Mouse (Mus musculus) embryonic facial prominence, embryonic 13.5 days (tissue): ENCODE results near the gene Zfp292. TPM values are rescaled to one million over a fixed set of nuclear protein-coding genes. Genes with fewer than 3 reads are reported as not detected.

Experiments
- ATAC-seq: fragments of 200-750 bp; cut with Nextera tagmentation; 2 replicates; pipeline ENCODE4 v1.8.0; 2017; ENCODE audit warnings: low read depth; ENCODE audit not compliant: insufficient number of reproducible peaks, insufficient read depth, low FRiP score, low TSS enrichment
- H3K27ac ChIP-seq: fragments of 300-500 bp; sonication (generic); 2 replicates; pipeline ENCODE4 v1.5.1; 2015; ENCODE audit warnings: moderate library complexity, mild to moderate bottlenecking, inconsistent platforms
- H3K27me3 ChIP-seq: fragments of 300-500 bp; sonication (generic); 2 replicates; pipeline ENCODE4 v1.6.1; 2015; ENCODE audit warnings: mild to moderate bottlenecking, inconsistent platforms
- H3K36me3 ChIP-seq: fragments of 300-500 bp; sonication (generic); 2 replicates; pipeline ENCODE4 v1.6.1; 2015; ENCODE audit warnings: mild to moderate bottlenecking, inconsistent platforms
- H3K4me1 ChIP-seq: fragments of 300-500 bp; sonication (generic); 2 replicates; pipeline ENCODE4 v1.6.1; 2015; ENCODE audit warnings: inconsistent platforms
- H3K4me2 ChIP-seq: fragments of 300-500 bp; sonication (generic); 2 replicates; pipeline ENCODE4 v1.6.1; 2015; ENCODE audit warnings: moderate library complexity, mild to moderate bottlenecking, inconsistent platforms
- H3K4me3 ChIP-seq: fragments of 300-500 bp; sonication (generic); 2 replicates; pipeline ENCODE4 v1.5.1; 2015; ENCODE audit warnings: mild to moderate bottlenecking, inconsistent platforms
- H3K9ac ChIP-seq: fragments of 300-500 bp; sonication (generic); 2 replicates; pipeline ENCODE4 v1.6.1; 2015; ENCODE audit warnings: mild to moderate bottlenecking, inconsistent platforms
- H3K9me3 ChIP-seq: fragments of 300-500 bp; sonication (generic); 2 replicates; pipeline ENCODE4 v1.6.1; 2016; ENCODE audit warnings: inconsistent platforms
- WGBS: fragments of 180-500 bp; shearing (Covaris S2); methylation state at CpG from one replicate; pipeline ENCODE4 v1.1.7; 2015; ENCODE audit warnings: mixed read lengths; 5-methylcytosine and 5-hydroxymethylcytosine counted together
- polyA plus RNA-seq: library from polyadenylated mRNA; unstranded; fragments of >200 nt; fragmentation: Nextera tagmentation; extraction: Ambion mirVana; gene quantifications from 2 replicates; pipeline ENCODE4 v1.2.1, GENCODE M21; 2015

Gene Zfp292
- polyA plus RNA-seq, 1 experiment from 2014 or later: 22.2 TPM

GRCm38 (mm10) chr4:34900155-34900554 lies 17.4 kb upstream of the Zfp292 start:
- H3K4me2 ChIP-seq: peak overlapping the region; percentile 19
- H3K27ac ChIP-seq: no peak overlapping the region
- no peak for ATAC-seq
- H3K4me3 ChIP-seq: no peak overlapping the region
- H3K4me1 ChIP-seq: peaks cover 4% of the 10 kb centered on the region; the same call in 1 of the 2 replicates
- no peaks in the 10 kb centered on the region for H3K36me3 ChIP-seq
- WGBS: 37% methylated on average over 9 of the region's 9 CpGs
- H3K9me3 ChIP-seq: no peaks in the 10 kb centered on the region
- no peaks in the 10 kb centered on the region; the same call in 1 of the 2 replicates for H3K27me3 ChIP-seq
- no peak overlapping the region for H3K9ac ChIP-seq

- Histone ChIP-seq H3K9ac (no peak overlapping the region), H3K9me3 (no peaks in the 10 kb centered on the region), H3K4me3 (no peak overlapping the region), H3K27me3 (no peaks in the 10 kb centered on the region; the same call in 1 of the 2 replicates), H3K4me1 (peaks cover 4% of the 10 kb centered on the region; the same call in 1 of the 2 replicates), H3K4me2 (no peak overlapping the region), H3K36me3 (no peaks in the 10 kb centered on the region), H3K27ac (no peak overlapping the region)
- ATAC-seq: no peak
- WGBS: 94% methylated on average over 1 of the region's 1 CpGs
Observed at GRCm38 (mm10) chr4:34899322-34899721, 16.6 kb upstream of the Zfp292 start.

GRCm38 (mm10) chr4:34898497-34898896 lies 15.7 kb upstream of the Zfp292 start:
- Histone ChIP-seq H3K27me3 (no peaks in the 10 kb centered on the region; the same call in 1 of the 2 replicates), H3K4me2 (no peak overlapping the region), H3K9ac (no peak overlapping the region), H3K36me3 (no peaks in the 10 kb centered on the region), H3K4me1 (peaks cover 4% of the 10 kb centered on the region; the same call in 1 of the 2 replicates), H3K27ac (no peak overlapping the region), H3K9me3 (no peaks in the 10 kb centered on the region), H3K4me3 (no peak overlapping the region)
- no peak for ATAC-seq
- 61% methylated on average over 2 of the region's 2 CpGs for WGBS

- WGBS: 42% methylated on average over 1 of the region's 1 CpGs
Observed at GRCm38 (mm10) chr4:34893479-34893878, 10.7 kb upstream of the Zfp292 start, which contains the start of gene Cga. Gene Cga (plus strand): TSS chr4:34893779.

GRCm38 (mm10) chr4:34889812-34890185 lies 7.0 kb upstream of the Zfp292 start:
- H3K9ac ChIP-seq: no peak overlapping the region
- no peak for ATAC-seq
- H3K4me3 ChIP-seq: no peak overlapping the region
- H3K9me3 ChIP-seq: no peaks in the 10 kb centered on the region
- WGBS: 13% methylated on average over 2 of the region's 2 CpGs
- peaks cover 39% of the 10 kb centered on the region for H3K27me3 ChIP-seq
- H3K4me1 ChIP-seq: 0 out of 2 replicates have a peak, but pooled peaks cover 3% of the 10 kb centered on the region
- H3K36me3 ChIP-seq: no peaks in the 10 kb centered on the region
- no peak overlapping the region for H3K4me2 ChIP-seq
- H3K27ac ChIP-seq: no peak overlapping the region

More at GRCm38 (mm10) chr4:34893479-34893878, 10.7 kb upstream of the Zfp292 start, which contains the start of gene Cga:
- Histone ChIP-seq H3K9me3 (no peaks in the 10 kb centered on the region), H3K9ac (no peak within 1 kb of the TSS), H3K4me1 (no peaks in the 10 kb centered on the region), H3K4me2 (no peak within 1 kb of the TSS), H3K36me3 (no peaks in the 10 kb centered on the region), H3K27me3 (peaks cover 33% of the 10 kb centered on the region), H3K4me3 (no peak within 1 kb of the TSS), H3K27ac (no peak within 1 kb of the TSS)
- ATAC-seq: no peak

GRCm38 (mm10) chr4:34889101-34889811 lies 6.5 kb upstream of the Zfp292 start:
- H3K27me3 ChIP-seq: peaks cover 39% of the 10 kb centered on the region
- H3K4me3 ChIP-seq: no peak overlapping the region
- no peaks in the 10 kb centered on the region for H3K9me3 ChIP-seq
- no peak overlapping the region for H3K9ac ChIP-seq
- 6% methylated on average over 15 of the region's 15 CpGs for WGBS
- H3K27ac ChIP-seq: no peak overlapping the region
- H3K36me3 ChIP-seq: no peaks in the 10 kb centered on the region
- H3K4me1 ChIP-seq: 0 out of 2 replicates have a peak, but pooled peaks cover 3% of the 10 kb centered on the region
- ATAC-seq: no peak
- no peak overlapping the region for H3K4me2 ChIP-seq

- Histone ChIP-seq H3K9ac (peak overlapping the region; percentile 78), H3K4me2 (peak overlapping the region; percentile 90), H3K36me3 (no peaks in the 10 kb centered on the region), H3K9me3 (no peaks in the 10 kb centered on the region), H3K4me1 (peaks cover 8% of the 10 kb centered on the region), H3K4me3 (peak overlapping the region; percentile 71), H3K27me3 (peaks cover 39% of the 10 kb centered on the region), H3K27ac (peak overlapping the region; percentile 68)
- no peak for ATAC-seq
- WGBS: 10% methylated on average over 7 of the region's 7 CpGs
Observed at GRCm38 (mm10) chr4:34887295-34887694, 4.5 kb upstream of the Zfp292 start.

- H3K4me3 ChIP-seq: peak overlapping the region; percentile 71
- peaks cover 9% of the 10 kb centered on the region for H3K4me1 ChIP-seq
- under 1% methylated on average over 48 of the region's 48 CpGs for WGBS
- H3K9ac ChIP-seq: peak overlapping the region; percentile 78
- H3K27me3 ChIP-seq: peaks cover 38% of the 10 kb centered on the region
- peak overlapping the region; percentile 90 for H3K4me2 ChIP-seq
- no peaks in the 10 kb centered on the region for H3K36me3 ChIP-seq
- H3K27ac ChIP-seq: peak overlapping the region; percentile 68
- H3K9me3 ChIP-seq: no peaks in the 10 kb centered on the region
- ATAC-seq: peak; percentile 56; the same call in 1 of the 2 replicates
Observed at GRCm38 (mm10) chr4:34886490-34887111, 3.8 kb upstream of the Zfp292 start.

- 49% methylated on average over 9 of the region's 9 CpGs for WGBS
- peaks cover 17% of the 10 kb centered on the region for H3K4me1 ChIP-seq
- no peak for ATAC-seq
- H3K27me3 ChIP-seq: peaks cover 30% of the 10 kb centered on the region
- H3K9me3 ChIP-seq: no peaks in the 10 kb centered on the region
- 0 out of 2 replicates have a peak overlapping the region, but pooled peaks have one; percentile 41 for H3K9ac ChIP-seq
- H3K4me2 ChIP-seq: peak overlapping the region; percentile 90
- H3K36me3 ChIP-seq: no peaks in the 10 kb centered on the region
- peak overlapping the region; percentile 71 for H3K4me3 ChIP-seq
- H3K27ac ChIP-seq: no peak overlapping the region
Observed at GRCm38 (mm10) chr4:34885631-34886351, 3.0 kb upstream of the Zfp292 start.

- no peak for ATAC-seq
- Histone ChIP-seq H3K4me3 (peak overlapping the region; percentile 97), H3K36me3 (peaks cover 6% of the 10 kb centered on the region), H3K4me2 (peak overlapping the region; percentile 64), H3K27me3 (peaks cover 7% of the 10 kb centered on the region), H3K27ac (peak overlapping the region; percentile 98), H3K9me3 (no peaks in the 10 kb centered on the region), H3K4me1 (peaks cover 23% of the 10 kb centered on the region), H3K9ac (peak overlapping the region; percentile 99)
- 26% methylated on average over 16 of the region's 16 CpGs for WGBS
Observed at GRCm38 (mm10) chr4:34883366-34884029, 738 bp upstream of the Zfp292 start.

GRCm38 (mm10) chr4:34882291-34882769 lies 430 bp downstream of the Zfp292 start:
- H3K4me1 ChIP-seq: peaks cover 20% of the 10 kb centered on the region

More at GRCm38 (mm10) chr4:34882291-34882769, 430 bp downstream of the Zfp292 start:
- ATAC-seq: peak; percentile 45
- H3K27ac ChIP-seq: peak overlapping the region; percentile 98
- peaks cover 13% of the 10 kb centered on the region for H3K36me3 ChIP-seq
- peak overlapping the region; percentile 64 for H3K4me2 ChIP-seq
- H3K9ac ChIP-seq: peak overlapping the region; percentile 99
- no peaks in the 10 kb centered on the region for H3K27me3 ChIP-seq
- H3K9me3 ChIP-seq: no peaks in the 10 kb centered on the region
- peak overlapping the region; percentile 97 for H3K4me3 ChIP-seq
- 0% methylated on average over 47 of the region's 58 CpGs for WGBS
